14 mouse cellular contexts compared by ENCODE assay signal in genomic region chr1:127756331-127757163, GRCm38 (mm10). TPM values are rescaled to one million over a fixed set of nuclear protein-coding genes. Genes with fewer than 3 reads are reported as not detected.
DNase-seq lines count a peak whose midpoint lies in the region; ATAC-seq lines count a peak whose summit lies in the region.
"Had no signal": no experiment of that assay in that cellular context is flagged by ENCODE, and none has a peak within 500 bp of the region (broad histone marks: within the 10 kb centered on the region; RNA-seq: fewer than 3 reads in every experiment).

No protein-coding gene starts in this region.

- H3K27ac ChIP-seq in heart, embryonic 11.5 days (ENCODE audit: low read depth, low read length) = peak overlapping the region; percentile 73
- no peak overlapping the region for H3K27ac ChIP-seq in midbrain, embryonic 13.5 days

- peak; percentile 93 for ATAC-seq in heart, embryonic 11.5 days (replicated peaks; ENCODE audit: insufficient number of reproducible peaks, low FRiP score, low TSS enrichment)
- ATAC-seq in megakaryocyte progenitor cell, adult 5-6 weeks (replicated peaks; ENCODE audit: poor library complexity) = peak; percentile 93
- ATAC-seq in midbrain, embryonic 13.5 days = no peak
- no peak for ATAC-seq in inflammation-experienced regulatory T-cells, adult 6 months

- intact Hi-C loops in heart, postnatal 36 days (cut with DNase I) = no loop called here
- intact Hi-C loops in left cerebral cortex, postnatal 36 days (cut with DNase I) = no loop called here

- no peak overlapping the region; the same call in 1 of the 2 replicates for H3K4me2 ChIP-seq in heart, embryonic 11.5 days
- no peak overlapping the region for H3K4me2 ChIP-seq in midbrain, embryonic 13.5 days (replicated peaks)

- no peaks in the 10 kb centered on the region for H3K36me3 ChIP-seq in heart, embryonic 11.5 days (ENCODE audit: control insufficient read depth, insufficient read depth, low read length)
- H3K36me3 ChIP-seq in erythroblast, embryonic 14.5 days (ENCODE audit: control insufficient read depth) = peaks cover 18% of the 10 kb centered on the region
- no peaks in the 10 kb centered on the region for H3K36me3 ChIP-seq in midbrain, embryonic 13.5 days

- no peaks in the 10 kb centered on the region for H3K9me3 ChIP-seq in heart, embryonic 11.5 days (replicated peaks; ENCODE audit: control insufficient read depth, low read length)
- H3K9me3 ChIP-seq in erythroblast, embryonic 14.5 days (ENCODE audit: control insufficient read depth, low read length) = no peaks in the 10 kb centered on the region
- H3K9me3 ChIP-seq in midbrain, embryonic 13.5 days = no peaks in the 10 kb centered on the region

- 43% methylated on average over 5 of the region's 5 CpGs for WGBS in heart, embryonic 11.5 days (ENCODE audit: insufficient replicate concordance)
- 74% methylated on average over 5 of the region's 5 CpGs for WGBS in midbrain, embryonic 13.5 days

- H3K9ac ChIP-seq in heart, embryonic 11.5 days (ENCODE audit: low read depth, low read length) = 0 out of 2 replicates have a peak overlapping the region, but pooled peaks have one; percentile 2
- H3K9ac ChIP-seq in midbrain, embryonic 13.5 days (replicated peaks) = no peak overlapping the region

- H3K27me3 ChIP-seq in heart, embryonic 11.5 days (ENCODE audit: control insufficient read depth, insufficient read depth, low read length) = no peaks in the 10 kb centered on the region
- H3K27me3 ChIP-seq in erythroblast, embryonic 14.5 days (ENCODE audit: control insufficient read depth) = no peaks in the 10 kb centered on the region
- H3K27me3 ChIP-seq in midbrain, embryonic 13.5 days = no peaks in the 10 kb centered on the region
- H3K27me3 ChIP-seq: megakaryocyte, embryonic 14.5 days had no signal

- H3K4me1 ChIP-seq in heart, embryonic 11.5 days (ENCODE audit: control insufficient read depth, insufficient read depth, low read length) = peaks cover 8% of the 10 kb centered on the region
- peaks cover 70% of the 10 kb centered on the region for H3K4me1 ChIP-seq in erythroblast, embryonic 14.5 days (ENCODE audit: control insufficient read depth)
- no peaks in the 10 kb centered on the region for H3K4me1 ChIP-seq in midbrain, embryonic 13.5 days (replicated peaks)

- H3K4me3 ChIP-seq in heart, embryonic 11.5 days (ENCODE audit: low read depth, low read length) = no peak overlapping the region
- peak overlapping the region; percentile 61 for H3K4me3 ChIP-seq in erythroblast, embryonic 14.5 days (replicated peaks)
- H3K4me3 ChIP-seq in midbrain, embryonic 13.5 days (replicated peaks) = no peak overlapping the region
- H3K4me3 ChIP-seq: megakaryocyte, embryonic 14.5 days had no signal

- no peak for DNase-seq in heart, postnatal 36 days
- DNase-seq in MEL-GATA-1-ER (ENCODE audit: extremely low read depth, low read depth) = peak; percentile 88
- no peak for DNase-seq in left cerebral cortex, postnatal 36 days (ENCODE audit: low spot score in 2 of 2)
- DNase-seq: cerebellum, postnatal 10 days had no signal

RNA-seq across cellular contexts. Expression of gene Ccnt2, which starts 17.4 kb away (rescaled TPM):
- polyA plus RNA-seq in heart, embryonic 11.5 days (2014; fragmentation: Nextera tagmentation; extraction: Ambion mirVana) = 66.7 and 73.2 TPM in 2 replicates
- 10 to 100 TPM; 20.9 to 26.6 TPM for total RNA-seq in heart, postnatal 36 days (2021)
- 1.2 TPM in 2 replicates for polyA plus RNA-seq in erythroblast, embryonic 14.5 days (2012)
- 30.7 and 32.9 TPM in 2 replicates for total RNA-seq in megakaryocyte progenitor cell, adult 5-6 weeks (2015)
- 36.4 and 48.2 TPM in 2 replicates for total RNA-seq in megakaryocyte progenitor cell, adult 5-6 weeks (2017)
- polyA plus RNA-seq in midbrain, embryonic 13.5 days (2015; fragmentation: Nextera tagmentation; extraction: Ambion mirVana) = 132 and 134 TPM in 2 replicates
- total RNA-seq in left cerebral cortex, postnatal 36 days (2021) = 10 to 100 TPM; 50.8 to 72.3 TPM
- polyA plus RNA-seq in inflammation-experienced regulatory T-cells, adult 6 months (2017; shearing (Covaris generic)) = 100 to 1,000 TPM in 2 of 3 experiments, 10 to 100 TPM in 1; 79.6 to 135 (median 109) TPM

RNA-seq across cellular contexts. Expression of gene Acmsd, which starts 27.3 kb away (rescaled TPM):
- polyA plus RNA-seq in heart, embryonic 11.5 days (2014; fragmentation: Nextera tagmentation; extraction: Ambion mirVana) = 0.86 and 1.3 TPM in 2 replicates
- under 1 TPM; 0.24 to 0.28 TPM for total RNA-seq in heart, postnatal 36 days (2021)
- polyA plus RNA-seq in erythroblast, embryonic 14.5 days (2012) = 0.32 and 0.40 TPM in 2 replicates
- 0.64 and 2.4 TPM in 2 replicates for total RNA-seq in megakaryocyte progenitor cell, adult 5-6 weeks (2015)
- 1.4 and 1.8 TPM in 2 replicates for total RNA-seq in megakaryocyte progenitor cell, adult 5-6 weeks (2017)
- polyA plus RNA-seq in midbrain, embryonic 13.5 days (2015; fragmentation: Nextera tagmentation; extraction: Ambion mirVana) = 0.09 and 0.22 TPM in 2 replicates
- not detected for total RNA-seq in left cerebral cortex, postnatal 36 days (2021)
- polyA plus RNA-seq in inflammation-experienced regulatory T-cells, adult 6 months (2017; shearing (Covaris generic)) = not detected
- total RNA-seq: gastrocnemius, adult 18-20 months; left cerebral cortex, postnatal 25 days had no signal
- polyA plus RNA-seq: C2C12; intestine, embryonic 14.5 days had no signal

Comparison
In these comparisons a context has a peak if more than half of its experiments do, and no peak if none do; other contexts are left out.
1. ATAC-seq: peak in heart, embryonic 11.5 days (single experiment) and megakaryocyte progenitor cell, adult 5-6 weeks (single experiment); none in midbrain, embryonic 13.5 days (single experiment) and inflammation-experienced regulatory T-cells, adult 6 months (single experiment).
2. RNA of gene Ccnt2, which starts 17.4 kb away (polyA plus RNA-seq): 132 to 134 TPM in midbrain, embryonic 13.5 days, 79.6 to 135 TPM in inflammation-experienced regulatory T-cells, adult 6 months and 66.7 to 73.2 TPM in heart, embryonic 11.5 days; 1.2 TPM in erythroblast, embryonic 14.5 days; every median in the first group is over 10 times any median in the second.